Mouse (Mus musculus): Measurements from ENCODE around the gene 2900011O08Rik. TPM values are rescaled to one million over a fixed set of nuclear protein-coding genes. Genes with fewer than 3 reads are reported as not detected.

The 2900011O08Rik gene
- polyA plus RNA-seq, 1 experiment from 2014 or later = 1.5 TPM

- H3K4me3 ChIP-seq (ENCODE audit: low read length) = no peak overlapping the region
- no peaks in the 10 kb centered on the region for H3K4me1 ChIP-seq (ENCODE audit: control insufficient read depth, insufficient read depth, low read length)
- H3K4me2 ChIP-seq (replicated peaks; ENCODE audit: low read depth, low read length) = no peak overlapping the region
- WGBS = 63% methylated on average over 1 of the region's 1 CpGs
- H3K27ac ChIP-seq (ENCODE audit: low read depth, low read length) = no peak overlapping the region
- no peaks in the 10 kb centered on the region for H3K9me3 ChIP-seq (ENCODE audit: control insufficient read depth, low read length)
- no peak overlapping the region for H3K9ac ChIP-seq (ENCODE audit: low read depth, low read length)
- no peaks in the 10 kb centered on the region for H3K36me3 ChIP-seq (ENCODE audit: control insufficient read depth, insufficient read depth, low read length)
- no peaks in the 10 kb centered on the region for H3K27me3 ChIP-seq (ENCODE audit: control insufficient read depth, insufficient read depth, low read length)
- no peak for ATAC-seq (ENCODE audit: low FRiP score, low TSS enrichment)
Observed at GRCm38 (mm10) chr16:13994076-13994475, 7.7 kb downstream of the 2900011O08Rik start.

- H3K4me1 ChIP-seq (ENCODE audit: control insufficient read depth, insufficient read depth, low read length) = no peaks in the 10 kb centered on the region
- H3K4me3 ChIP-seq (ENCODE audit: low read length) = no peak overlapping the region
- WGBS = 93% methylated on average over 1 of the region's 1 CpGs
- H3K9ac ChIP-seq (ENCODE audit: low read depth, low read length) = no peak overlapping the region
- H3K27me3 ChIP-seq (ENCODE audit: control insufficient read depth, insufficient read depth, low read length) = no peaks in the 10 kb centered on the region
- H3K9me3 ChIP-seq (ENCODE audit: control insufficient read depth, low read length) = no peaks in the 10 kb centered on the region
- no peaks in the 10 kb centered on the region for H3K36me3 ChIP-seq (ENCODE audit: control insufficient read depth, insufficient read depth, low read length)
- no peak overlapping the region for H3K4me2 ChIP-seq (replicated peaks; ENCODE audit: low read depth, low read length)
- no peak overlapping the region for H3K27ac ChIP-seq (ENCODE audit: low read depth, low read length)
- no peak for ATAC-seq (ENCODE audit: low FRiP score, low TSS enrichment)
Observed at GRCm38 (mm10) chr16:13994502-13994901, 8.1 kb downstream of the 2900011O08Rik start.

GRCm38 (mm10) chr16:14003386-14004130 lies 17.2 kb downstream of the 2900011O08Rik start:
- 59% methylated on average over 8 of the region's 8 CpGs for WGBS
- no peaks in the 10 kb centered on the region for H3K27me3 ChIP-seq (ENCODE audit: control insufficient read depth, insufficient read depth, low read length)
- H3K9ac ChIP-seq (ENCODE audit: low read depth, low read length) = no peak overlapping the region
- H3K4me1 ChIP-seq (ENCODE audit: control insufficient read depth, insufficient read depth, low read length) = no peaks in the 10 kb centered on the region
- ATAC-seq (ENCODE audit: low FRiP score, low TSS enrichment) = no peak
- H3K9me3 ChIP-seq (ENCODE audit: control insufficient read depth, low read length) = no peaks in the 10 kb centered on the region
- H3K36me3 ChIP-seq (ENCODE audit: control insufficient read depth, insufficient read depth, low read length) = no peaks in the 10 kb centered on the region
- H3K27ac ChIP-seq (ENCODE audit: low read depth, low read length) = no peak overlapping the region
- no peak overlapping the region for H3K4me3 ChIP-seq (ENCODE audit: low read length)
- H3K4me2 ChIP-seq (replicated peaks; ENCODE audit: low read depth, low read length) = no peak overlapping the region

- ATAC-seq (ENCODE audit: low FRiP score, low TSS enrichment) = peak; percentile 69; the same call in 1 of the 2 replicates
- Histone ChIP-seq H3K9ac (ENCODE audit: low read depth, low read length) (no peak overlapping the region), H3K4me3 (ENCODE audit: low read length) (no peak overlapping the region), H3K4me1 (ENCODE audit: control insufficient read depth, insufficient read depth, low read length) (no peaks in the 10 kb centered on the region), H3K27ac (ENCODE audit: low read depth, low read length) (no peak overlapping the region), H3K4me2 (replicated peaks; ENCODE audit: low read depth, low read length) (no peak overlapping the region), H3K27me3 (ENCODE audit: control insufficient read depth, insufficient read depth, low read length) (no peaks in the 10 kb centered on the region), H3K36me3 (ENCODE audit: control insufficient read depth, insufficient read depth, low read length) (no peaks in the 10 kb centered on the region), H3K9me3 (ENCODE audit: control insufficient read depth, low read length) (no peaks in the 10 kb centered on the region)
- WGBS = 36% methylated on average over 3 of the region's 3 CpGs
Observed at GRCm38 (mm10) chr16:14004170-14004569, 17.8 kb downstream of the 2900011O08Rik start.

- Histone ChIP-seq H3K27me3 (ENCODE audit: control insufficient read depth, insufficient read depth, low read length) (no peaks in the 10 kb centered on the region), H3K9ac (ENCODE audit: low read depth, low read length) (no peak overlapping the region), H3K9me3 (ENCODE audit: control insufficient read depth, low read length) (no peaks in the 10 kb centered on the region), H3K27ac (ENCODE audit: low read depth, low read length) (no peak overlapping the region), H3K36me3 (ENCODE audit: control insufficient read depth, insufficient read depth, low read length) (no peaks in the 10 kb centered on the region), H3K4me2 (replicated peaks; ENCODE audit: low read depth, low read length) (no peak overlapping the region), H3K4me1 (ENCODE audit: control insufficient read depth, insufficient read depth, low read length) (no peaks in the 10 kb centered on the region), H3K4me3 (ENCODE audit: low read length) (no peak overlapping the region)
- ATAC-seq (ENCODE audit: low FRiP score, low TSS enrichment) = no peak
- 74% methylated on average over 2 of the region's 2 CpGs for WGBS
Observed at GRCm38 (mm10) chr16:14004726-14005125, 18.3 kb downstream of the 2900011O08Rik start.

GRCm38 (mm10) chr16:14005266-14005665 lies 18.9 kb downstream of the 2900011O08Rik start:
- H3K9ac ChIP-seq (ENCODE audit: low read depth, low read length) = no peak overlapping the region
- no peak overlapping the region for H3K4me2 ChIP-seq (replicated peaks; ENCODE audit: low read depth, low read length)
- no peaks in the 10 kb centered on the region for H3K36me3 ChIP-seq (ENCODE audit: control insufficient read depth, insufficient read depth, low read length)
- H3K27ac ChIP-seq (ENCODE audit: low read depth, low read length) = no peak overlapping the region
- H3K4me3 ChIP-seq (ENCODE audit: low read length) = no peak overlapping the region
- no peak for ATAC-seq (ENCODE audit: low FRiP score, low TSS enrichment)
- H3K9me3 ChIP-seq (ENCODE audit: control insufficient read depth, low read length) = no peaks in the 10 kb centered on the region
- 89% methylated on average over 4 of the region's 4 CpGs for WGBS
- H3K4me1 ChIP-seq (ENCODE audit: control insufficient read depth, insufficient read depth, low read length) = no peaks in the 10 kb centered on the region
- no peaks in the 10 kb centered on the region for H3K27me3 ChIP-seq (ENCODE audit: control insufficient read depth, insufficient read depth, low read length)

GRCm38 (mm10) chr16:14008081-14008480 lies 21.7 kb downstream of the 2900011O08Rik start:
- Histone ChIP-seq H3K9ac (ENCODE audit: low read depth, low read length) (no peak overlapping the region), H3K27ac (ENCODE audit: low read depth, low read length) (no peak overlapping the region), H3K36me3 (ENCODE audit: control insufficient read depth, insufficient read depth, low read length) (no peaks in the 10 kb centered on the region), H3K9me3 (ENCODE audit: control insufficient read depth, low read length) (no peaks in the 10 kb centered on the region), H3K4me3 (ENCODE audit: low read length) (no peak overlapping the region), H3K4me2 (replicated peaks; ENCODE audit: low read depth, low read length) (no peak overlapping the region), H3K27me3 (ENCODE audit: control insufficient read depth, insufficient read depth, low read length) (no peaks in the 10 kb centered on the region), H3K4me1 (ENCODE audit: control insufficient read depth, insufficient read depth, low read length) (no peaks in the 10 kb centered on the region)
- ATAC-seq (ENCODE audit: low FRiP score, low TSS enrichment) = no peak
- WGBS = 73% methylated on average over 2 of the region's 2 CpGs

- no peak overlapping the region for H3K27ac ChIP-seq (ENCODE audit: low read depth, low read length)
- H3K9ac ChIP-seq (ENCODE audit: low read depth, low read length) = no peak overlapping the region
- H3K4me1 ChIP-seq (ENCODE audit: control insufficient read depth, insufficient read depth, low read length) = no peaks in the 10 kb centered on the region
- no peaks in the 10 kb centered on the region for H3K27me3 ChIP-seq (ENCODE audit: control insufficient read depth, insufficient read depth, low read length)
- no peak for ATAC-seq (ENCODE audit: low FRiP score, low TSS enrichment)
- no peak overlapping the region for H3K4me3 ChIP-seq (ENCODE audit: low read length)
- H3K36me3 ChIP-seq (ENCODE audit: control insufficient read depth, insufficient read depth, low read length) = no peaks in the 10 kb centered on the region
- no peaks in the 10 kb centered on the region for H3K9me3 ChIP-seq (ENCODE audit: control insufficient read depth, low read length)
- no peak overlapping the region for H3K4me2 ChIP-seq (replicated peaks; ENCODE audit: low read depth, low read length)
Observed at GRCm38 (mm10) chr16:14008708-14009107, 22.3 kb downstream of the 2900011O08Rik start.

GRCm38 (mm10) chr16:14009966-14010365 lies 23.6 kb downstream of the 2900011O08Rik start:
- no peaks in the 10 kb centered on the region for H3K36me3 ChIP-seq (ENCODE audit: control insufficient read depth, insufficient read depth, low read length)
- no peak overlapping the region for H3K27ac ChIP-seq (ENCODE audit: low read depth, low read length)
- no peaks in the 10 kb centered on the region for H3K9me3 ChIP-seq (ENCODE audit: control insufficient read depth, low read length)
- H3K27me3 ChIP-seq (ENCODE audit: control insufficient read depth, insufficient read depth, low read length) = no peaks in the 10 kb centered on the region
- no peak overlapping the region for H3K9ac ChIP-seq (ENCODE audit: low read depth, low read length)
- 89% methylated on average over 4 of the region's 4 CpGs for WGBS
- H3K4me2 ChIP-seq (replicated peaks; ENCODE audit: low read depth, low read length) = no peak overlapping the region
- no peak for ATAC-seq (ENCODE audit: low FRiP score, low TSS enrichment)
- H3K4me1 ChIP-seq (ENCODE audit: control insufficient read depth, insufficient read depth, low read length) = no peaks in the 10 kb centered on the region
- no peak overlapping the region for H3K4me3 ChIP-seq (ENCODE audit: low read length)
